Mouse (Mus musculus) hindbrain, postnatal 0 days (tissue): ENCODE measurements at regions not wholly inside any gene's neighbourhood (a gene's known extent, or its start where the extent isn't known, plus 50 kb on each side); places are given as distances from the start of the nearest gene placed in this dataset.
"Not testable (repeated sequence)": the region's sequence is repeated elsewhere in the genome, so short reads cannot be mapped to it uniquely, and the experiment has no call there.

Experiments
- ATAC-seq: fragments of 200-750 bp; cut with Nextera tagmentation; 2 replicates; pipeline ENCODE4 v1.8.0; 2017; ENCODE audit warnings: mild to moderate bottlenecking, moderate TSS enrichment, moderate library complexity
- DNase-seq: peaks from one replicate; pipeline ENCODE4 v3.0.0-alpha.2; 2015; ENCODE audit warnings: low spot score
- H3K27ac ChIP-seq: fragments of 300-500 bp; sonication (generic); 2 replicates; pipeline ENCODE4 v1.5.1; 2014; ENCODE audit warnings: mild to moderate bottlenecking
- H3K27me3 ChIP-seq: fragments of 300-500 bp; sonication (generic); 2 replicates; pipeline ENCODE4 v1.6.1; 2014; ENCODE audit warnings: low read length, mixed read lengths; ENCODE audit not compliant: insufficient read depth
- H3K36me3 ChIP-seq: fragments of 300-500 bp; sonication (generic); 2 replicates; pipeline ENCODE4 v1.6.1; 2014; ENCODE audit warnings: low read length, mixed read lengths; ENCODE audit not compliant: insufficient read depth
- H3K4me1 ChIP-seq: fragments of 300-500 bp; sonication (generic); 2 replicates; pipeline ENCODE4 v1.6.1; 2014; ENCODE audit warnings: antibody characterized with exemption, low read length, mixed read lengths; ENCODE audit not compliant: insufficient read depth
- H3K4me2 ChIP-seq: fragments of 300-500 bp; sonication (generic); 2 replicates; pipeline ENCODE4 v1.6.1; 2014; ENCODE audit warnings: low read depth, mild to moderate bottlenecking, low read length, moderate library complexity, mixed read lengths
- H3K4me3 ChIP-seq: fragments of 300-500 bp; sonication (generic); 2 replicates; pipeline ENCODE4 v1.5.1; 2014; ENCODE audit warnings: low read length
- H3K9ac ChIP-seq: fragments of 300-500 bp; sonication (generic); replicated peaks from 2 replicates; pipeline ENCODE4 v1.6.1; 2014; ENCODE audit warnings: mild to moderate bottlenecking, low read length, moderate library complexity, mixed read lengths
- H3K9me3 ChIP-seq: fragments of 300-500 bp; sonication (generic); 2 replicates; pipeline ENCODE4 v1.6.1; 2016; ENCODE audit warnings: low read length, mixed read lengths
- CTCF ChIP-seq: IDR thresholded peaks from 2 replicates; pipeline ENCODE4 v1.5.1; 2016; ENCODE audit warnings: antibody characterized with exemption, control low read depth, low read depth
- WGBS: fragments of 180-500 bp; shearing (Covaris S2); extraction: QIAGEN DNeasy Blood & Tissue Kit; methylation state at CpG from one replicate; pipeline ENCODE4 v1.1.7; 2014; 5-methylcytosine and 5-hydroxymethylcytosine counted together

GRCm38 (mm10) chr5:40177982-40178748 is 422.9 kb upstream of the Hs3st1 start:
- Histone ChIP-seq H3K4me3 (no peak overlapping the region), H3K27ac (no peak overlapping the region), H3K27me3 (no peaks in the 10 kb centered on the region), H3K4me2 (no peak overlapping the region), H3K9me3 (no peaks in the 10 kb centered on the region), H3K9ac (no peak overlapping the region), H3K36me3 (no peaks in the 10 kb centered on the region), H3K4me1 (no peaks in the 10 kb centered on the region)
- ATAC-seq (no peak), DNase-seq (no peak)
- TF ChIP-seq CTCF = no peak
- 27% methylated on average over 2 of the region's 2 CpGs for WGBS

GRCm38 (mm10) chr5:40136740-40137285 is 381.5 kb upstream of the Hs3st1 start:
- H3K27ac ChIP-seq = no peak overlapping the region
- 84% methylated on average over 3 of the region's 3 CpGs for WGBS
- H3K27me3 ChIP-seq = no peaks in the 10 kb centered on the region
- no peaks in the 10 kb centered on the region for H3K9me3 ChIP-seq
- ATAC-seq (no peak), DNase-seq (no peak)
- no peak overlapping the region for H3K4me2 ChIP-seq
- H3K36me3 ChIP-seq = no peaks in the 10 kb centered on the region
- no peak overlapping the region for H3K9ac ChIP-seq
- no peaks in the 10 kb centered on the region for H3K4me1 ChIP-seq
- H3K4me3 ChIP-seq = no peak overlapping the region
- TF ChIP-seq CTCF = no peak

- no peaks in the 10 kb centered on the region for H3K27me3 ChIP-seq
- 71% methylated on average over 1 of the region's 1 CpGs for WGBS
- DNase-seq (peak; percentile 23), ATAC-seq (no peak)
- no peak overlapping the region for H3K4me3 ChIP-seq
- no peak overlapping the region for H3K4me2 ChIP-seq
- no peaks in the 10 kb centered on the region for H3K36me3 ChIP-seq
- no peaks in the 10 kb centered on the region for H3K9me3 ChIP-seq
- H3K9ac ChIP-seq = no peak overlapping the region
- H3K27ac ChIP-seq = no peak overlapping the region
- peak; percentile 48 for TF ChIP-seq CTCF
- H3K4me1 ChIP-seq = no peaks in the 10 kb centered on the region
Measured at GRCm38 (mm10) chr5:40124337-40124736, 369.1 kb upstream of the Hs3st1 start.

- Histone ChIP-seq H3K36me3 (no peaks in the 10 kb centered on the region), H3K4me3 (no peak overlapping the region), H3K9ac (no peak overlapping the region), H3K27ac (no peak overlapping the region), H3K4me2 (no peak overlapping the region), H3K9me3 (no peaks in the 10 kb centered on the region), H3K4me1 (no peaks in the 10 kb centered on the region), H3K27me3 (no peaks in the 10 kb centered on the region)
- ATAC-seq (no peak), DNase-seq (no peak)
- no peak for TF ChIP-seq CTCF
Measured at GRCm38 (mm10) chr5:40116849-40117248, 361.6 kb upstream of the Hs3st1 start.

- not testable (repeated sequence) for H3K9me3 ChIP-seq, H3K9ac ChIP-seq, H3K4me3 ChIP-seq, ATAC-seq, H3K27me3 ChIP-seq, H3K27ac ChIP-seq, DNase-seq, H3K36me3 ChIP-seq, H3K4me1 ChIP-seq, H3K4me2 ChIP-seq
- WGBS = 88% methylated on average over 5 of the region's 5 CpGs
Measured at GRCm38 (mm10) chr5:40089576-40089975, 334.3 kb upstream of the Hs3st1 start.

GRCm38 (mm10) chr5:40045288-40045687 is 290.0 kb upstream of the Hs3st1 start:
- no peaks in the 10 kb centered on the region for H3K9me3 ChIP-seq
- no peak for ATAC-seq
- 79% methylated on average over 5 of the region's 5 CpGs for WGBS

GRCm38 (mm10) chr5:40034452-40034851 is 279.2 kb upstream of the Hs3st1 start:
- no peaks in the 10 kb centered on the region for H3K27me3 ChIP-seq
- no peak overlapping the region for H3K9ac ChIP-seq
- no peaks in the 10 kb centered on the region for H3K9me3 ChIP-seq
- H3K4me1 ChIP-seq = no peaks in the 10 kb centered on the region
- DNase-seq = peak; percentile 15
- no peak overlapping the region for H3K27ac ChIP-seq
- no peaks in the 10 kb centered on the region for H3K36me3 ChIP-seq
- no peak overlapping the region for H3K4me3 ChIP-seq
- no peak for ATAC-seq
- no peak overlapping the region for H3K4me2 ChIP-seq
- 62% methylated on average over 5 of the region's 5 CpGs for WGBS
- TF ChIP-seq CTCF = no peak

More at GRCm38 (mm10) chr5:40045288-40045687, 290.0 kb upstream of the Hs3st1 start:
- Histone ChIP-seq H3K27me3 (no peaks in the 10 kb centered on the region), H3K4me2 (no peak overlapping the region), H3K4me1 (no peaks in the 10 kb centered on the region), H3K36me3 (no peaks in the 10 kb centered on the region), H3K9ac (no peak overlapping the region), H3K4me3 (no peak overlapping the region), H3K27ac (no peak overlapping the region)
- no peak for DNase-seq
- TF ChIP-seq CTCF = no peak
